Mouse (Mus musculus) liver, adult 2 months (tissue): ENCODE measurements at regions not wholly inside any gene's neighbourhood (a gene's known extent, or its start where the extent isn't known, plus 50 kb on each side); places are given as distances from the start of the nearest gene placed in this dataset.

Experiments used
- CTCF ChIP-seq: fragments of 200-500 bp; IDR thresholded peaks from 2 replicates; pipeline ENCODE4 v1.5.1; 2011; ENCODE audit warnings: low read depth, low read length, control low read depth
- POLR2A ChIP-seq: fragments of 200-500 bp; IDR thresholded peaks from 2 replicates; pipeline ENCODE4 v1.6.1; 2011; ENCODE audit warnings: low read length, control low read depth; ENCODE audit not compliant: insufficient read depth; ENCODE audit errors: extremely low read depth

DNA sequence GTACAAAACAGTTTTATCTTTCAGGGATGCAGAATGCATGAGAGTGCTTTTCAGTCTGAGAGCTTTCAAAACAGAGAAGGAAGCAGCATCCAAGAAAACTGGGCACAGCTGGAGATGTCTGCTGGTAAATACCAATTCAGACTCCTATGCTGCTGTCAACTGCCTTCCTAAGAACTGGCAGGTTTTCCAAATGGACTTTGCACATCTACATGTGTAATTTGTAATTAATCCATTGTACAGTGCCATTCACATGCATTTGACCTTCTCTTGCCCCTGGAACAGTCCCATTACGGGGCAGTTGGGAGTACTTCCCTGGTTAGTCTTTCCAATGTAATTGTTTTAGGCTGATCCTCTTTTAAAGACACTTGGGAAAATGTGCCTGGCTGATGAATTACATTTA lies 181.3 kb upstream of the Pfkp start:
- TF ChIP-seq POLR2A (no peak), CTCF (no peak)
